Mouse (Mus musculus) heart, embryonic 14.5 days (tissue): ENCODE measurements around the gene Icmt. TPM values are rescaled to one million over a fixed set of nuclear protein-coding genes. Genes with fewer than 3 reads are reported as not detected.

Experiments used
- ATAC-seq: fragments of 200-750 bp; cut with Nextera tagmentation; 2 replicates; pipeline ENCODE4 v1.8.0; 2017; ENCODE audit warnings: low read depth, moderate TSS enrichment; ENCODE audit not compliant: insufficient number of reproducible peaks, insufficient read depth, low FRiP score
- H3K27ac ChIP-seq, 2 experiments: fragments of 200-500 bp in 1 of 2; fragments of 300-500 bp in 1 of 2; sonication (generic) in 1 of 2; replicated peaks in 1 of 2; 2 replicates each; pipeline ENCODE4 v1.5.1; 2012 to 2014; ENCODE audit warnings: low read depth in 2 of 2, low read length in 2 of 2, control low read depth in 1 of 2, mild to moderate bottlenecking in 1 of 2, mixed read lengths in 1 of 2; ENCODE audit not compliant: control insufficient read depth in 1 of 2, insufficient read depth in 1 of 2
- H3K27me3 ChIP-seq: fragments of 300-500 bp; sonication (generic); 2 replicates; pipeline ENCODE4 v1.6.1; 2014; ENCODE audit warnings: mild to moderate bottlenecking, low read length, control low read depth; ENCODE audit not compliant: control insufficient read depth, insufficient read depth
- H3K36me3 ChIP-seq: fragments of 300-500 bp; sonication (generic); 2 replicates; pipeline ENCODE4 v1.6.1; 2014; ENCODE audit warnings: mild to moderate bottlenecking, control low read depth, low read length, mixed read lengths; ENCODE audit not compliant: control insufficient read depth, insufficient read depth
- H3K4me1 ChIP-seq, 2 experiments: fragments of 200-500 bp in 1 of 2; fragments of 300-500 bp in 1 of 2; sonication (generic) in 1 of 2; 2 replicates each; pipeline ENCODE4 v1.6.1; 2012 to 2014; ENCODE audit warnings: low read length in 2 of 2, control low read depth in 1 of 2, mixed read lengths in 1 of 2; ENCODE audit not compliant: control insufficient read depth in 2 of 2, insufficient read depth in 2 of 2
- H3K4me2 ChIP-seq: fragments of 300-500 bp; sonication (generic); 2 replicates; pipeline ENCODE4 v1.6.1; 2014; ENCODE audit warnings: mild to moderate bottlenecking, low read length
- H3K4me3 ChIP-seq, 2 experiments: fragments of 200-500 bp in 1 of 2; fragments of 300-500 bp in 1 of 2; sonication (generic) in 1 of 2; 2 replicates each; pipeline ENCODE4 v1.5.1; 2012 to 2014; ENCODE audit warnings: low read length in 2 of 2, mild to moderate bottlenecking in 2 of 2, control low read depth in 1 of 2, low read depth in 1 of 2, moderate library complexity in 1 of 2; ENCODE audit not compliant: control insufficient read depth in 1 of 2, insufficient read depth in 1 of 2
- H3K9ac ChIP-seq: fragments of 300-500 bp; sonication (generic); 2 replicates; pipeline ENCODE4 v1.6.1; 2014; ENCODE audit warnings: mild to moderate bottlenecking, low read length
- H3K9me3 ChIP-seq: fragments of 300-500 bp; sonication (generic); 2 replicates; pipeline ENCODE4 v1.6.1; 2016; ENCODE audit warnings: low read length, control low read depth; ENCODE audit not compliant: control insufficient read depth
- WGBS: fragments of 180-500 bp; shearing (Covaris S2); extraction: QIAGEN DNeasy Blood & Tissue Kit; methylation state at CpG from one replicate; pipeline ENCODE4 v1.1.7; 2014; 5-methylcytosine and 5-hydroxymethylcytosine counted together
- polyA plus RNA-seq: library from polyadenylated mRNA; unstranded; fragments of >200 nt; fragmentation: Nextera tagmentation; extraction: Ambion mirVana; gene quantifications from 2 replicates; pipeline ENCODE4 v1.2.1, GENCODE M21; 2014

Icmt gene
- polyA plus RNA-seq, 1 experiment from 2014 or later = 20.3 TPM

DNA sequence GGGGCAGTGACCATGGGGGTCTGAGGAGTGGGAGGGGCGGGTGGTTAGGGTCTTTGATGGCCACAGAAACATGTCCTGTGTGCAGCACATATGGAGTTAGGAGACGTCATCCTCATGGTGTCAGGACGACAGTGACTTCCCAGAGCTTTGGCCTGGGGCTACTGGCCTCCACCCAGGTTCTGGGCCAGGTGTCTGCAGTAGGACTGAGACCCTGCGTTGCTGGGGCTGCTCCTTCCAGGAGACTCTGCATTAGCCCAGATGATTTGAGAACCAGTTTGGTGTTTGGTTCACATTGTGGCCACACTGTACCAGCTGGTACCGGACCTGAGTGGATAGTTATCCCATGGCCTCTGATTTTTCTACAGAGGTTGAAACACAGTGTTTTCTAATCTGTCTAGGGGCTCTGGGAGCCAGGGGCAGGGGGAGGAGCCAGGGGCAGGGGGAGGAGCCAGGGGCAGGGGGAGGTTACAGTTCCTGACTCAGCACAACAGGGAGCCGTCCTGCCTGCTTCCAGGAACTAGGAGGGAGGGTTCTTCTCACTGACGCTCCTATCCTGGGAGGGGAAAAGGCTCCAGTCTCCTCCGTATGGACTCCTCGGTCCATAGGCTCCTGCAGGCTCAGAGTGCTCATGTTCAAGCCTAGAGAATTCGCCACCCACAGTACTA, 33.4 kb upstream of the Icmt start:
- no peak overlapping the region for H3K4me3 ChIP-seq
- no peaks in the 10 kb centered on the region for H3K27me3 ChIP-seq
- ATAC-seq = no peak
- H3K4me1 ChIP-seq = peaks cover 57 to 81% of the 10 kb centered on the region in 2 experiments
- H3K36me3 ChIP-seq = peaks cover 18% of the 10 kb centered on the region
- H3K27ac ChIP-seq = peak overlapping the region; percentile 91
- no peaks in the 10 kb centered on the region for H3K9me3 ChIP-seq
- H3K4me2 ChIP-seq = no peak overlapping the region
- H3K9ac ChIP-seq = peak overlapping the region; percentile 65; the same call in 1 of the 2 replicates
- WGBS = 32% methylated on average over 10 of the region's 10 CpGs

DNA sequence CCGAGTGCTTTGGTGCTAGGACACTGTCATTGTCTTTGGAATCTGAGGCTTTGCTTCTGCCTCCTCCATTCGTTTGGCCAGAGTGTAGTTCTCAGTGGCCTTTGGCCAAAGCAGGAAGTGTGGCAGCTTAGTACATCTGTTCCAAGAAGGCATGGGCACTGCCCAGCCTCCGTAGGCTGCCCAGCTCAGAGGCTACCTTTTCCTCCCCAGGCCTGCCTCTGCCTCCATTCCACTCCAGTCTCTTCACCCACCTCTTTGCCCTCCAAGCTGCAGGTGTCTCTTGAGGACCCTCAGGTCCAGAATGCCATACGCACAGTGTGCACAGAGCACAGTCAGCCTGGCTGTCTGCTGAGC, 32.9 kb upstream of the Icmt start:
- 49% methylated on average over 4 of the region's 4 CpGs for WGBS
- peak overlapping the region; percentile 65; the same call in 1 of the 2 replicates for H3K9ac ChIP-seq
- H3K27me3 ChIP-seq = no peaks in the 10 kb centered on the region
- H3K4me1 ChIP-seq = peaks cover 53 to 76% of the 10 kb centered on the region in 2 experiments
- H3K4me2 ChIP-seq = no peak overlapping the region
- H3K36me3 ChIP-seq = peaks cover 18% of the 10 kb centered on the region
- H3K27ac ChIP-seq = peak overlapping the region; percentile 17 to 91
- H3K9me3 ChIP-seq = no peaks in the 10 kb centered on the region
- ATAC-seq = no peak
- H3K4me3 ChIP-seq = no peak overlapping the region

DNA sequence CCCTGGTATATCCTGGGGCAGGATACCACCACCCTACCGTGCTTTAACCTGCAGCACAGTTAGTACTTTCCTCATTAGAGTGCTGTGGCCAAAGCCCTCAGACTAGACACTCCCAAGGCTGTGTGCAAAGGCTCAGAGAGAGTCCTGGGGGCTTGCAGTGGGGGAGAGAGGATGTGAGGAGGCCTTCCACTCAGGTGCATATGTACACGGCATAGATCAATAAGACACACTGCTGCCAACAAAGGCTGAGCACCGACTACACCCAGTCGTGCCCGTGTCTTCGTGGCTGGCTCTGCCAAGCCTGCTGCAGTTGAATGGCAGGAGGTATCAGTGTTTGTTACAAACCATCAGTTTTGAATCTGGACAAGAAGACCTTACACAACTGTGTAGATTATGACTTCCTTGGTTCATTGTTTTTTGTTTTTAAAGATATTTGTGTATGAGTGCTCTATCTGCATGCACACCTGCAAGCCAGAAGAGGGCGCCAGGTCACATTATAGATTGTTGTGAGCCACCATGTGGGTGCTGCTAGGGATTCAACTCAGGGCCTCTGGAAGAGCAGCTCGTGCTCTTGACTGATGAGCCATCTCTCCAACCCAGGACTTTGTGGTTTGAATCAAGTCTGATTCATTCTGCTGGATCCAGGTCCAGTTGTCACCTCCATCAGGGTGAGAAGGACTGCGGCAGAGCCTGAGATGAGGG, 32.0 kb upstream of the Icmt start:
- Histone ChIP-seq H3K4me1 (peaks cover 51 to 74% of the 10 kb centered on the region in 2 experiments), H3K4me2 (no peak overlapping the region), H3K9ac (peak overlapping the region; percentile 65; the same call in 1 of the 2 replicates), H3K36me3 (peaks cover 21% of the 10 kb centered on the region; the same call in 1 of the 2 replicates), H3K27ac (no peak overlapping the region; a peak in 1 of 4 replicates), H3K9me3 (no peaks in the 10 kb centered on the region), H3K4me3 (no peak overlapping the region), H3K27me3 (no peaks in the 10 kb centered on the region)
- WGBS = 88% methylated on average over 9 of the region's 9 CpGs
- ATAC-seq = no peak

DNA sequence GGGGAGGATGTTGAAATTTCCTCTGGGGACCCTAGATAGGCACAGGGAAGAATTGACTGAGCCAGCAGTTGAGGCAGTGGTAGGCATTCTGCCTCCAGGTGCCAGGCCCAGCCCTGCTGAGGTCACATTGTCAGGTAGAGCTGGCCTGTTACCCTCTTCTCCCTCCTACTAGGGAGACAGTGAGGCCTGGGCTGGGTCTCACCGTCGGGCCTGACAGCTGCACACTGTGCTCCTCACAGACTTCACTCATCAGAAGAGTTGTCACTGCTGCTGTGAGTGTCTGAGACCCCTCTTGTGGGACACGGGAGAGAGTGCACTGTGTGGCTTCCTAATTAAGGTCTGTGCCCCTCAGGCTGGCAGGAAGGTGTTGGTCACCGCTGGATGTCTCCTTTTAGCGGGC, 31.2 kb upstream of the Icmt start:
- H3K27ac ChIP-seq = peak overlapping the region in 1 of 2 experiments; percentile 53; a peak in 2 of 4 replicates
- no peak for ATAC-seq
- peaks cover 14% of the 10 kb centered on the region; the same call in 1 of the 2 replicates for H3K36me3 ChIP-seq
- no peaks in the 10 kb centered on the region for H3K9me3 ChIP-seq
- no peaks in the 10 kb centered on the region for H3K27me3 ChIP-seq
- no peak overlapping the region for H3K9ac ChIP-seq
- WGBS = 58% methylated on average over 5 of the region's 5 CpGs
- H3K4me1 ChIP-seq = peaks cover 49 to 76% of the 10 kb centered on the region in 2 experiments
- H3K4me2 ChIP-seq = no peak overlapping the region
- no peak overlapping the region for H3K4me3 ChIP-seq

DNA sequence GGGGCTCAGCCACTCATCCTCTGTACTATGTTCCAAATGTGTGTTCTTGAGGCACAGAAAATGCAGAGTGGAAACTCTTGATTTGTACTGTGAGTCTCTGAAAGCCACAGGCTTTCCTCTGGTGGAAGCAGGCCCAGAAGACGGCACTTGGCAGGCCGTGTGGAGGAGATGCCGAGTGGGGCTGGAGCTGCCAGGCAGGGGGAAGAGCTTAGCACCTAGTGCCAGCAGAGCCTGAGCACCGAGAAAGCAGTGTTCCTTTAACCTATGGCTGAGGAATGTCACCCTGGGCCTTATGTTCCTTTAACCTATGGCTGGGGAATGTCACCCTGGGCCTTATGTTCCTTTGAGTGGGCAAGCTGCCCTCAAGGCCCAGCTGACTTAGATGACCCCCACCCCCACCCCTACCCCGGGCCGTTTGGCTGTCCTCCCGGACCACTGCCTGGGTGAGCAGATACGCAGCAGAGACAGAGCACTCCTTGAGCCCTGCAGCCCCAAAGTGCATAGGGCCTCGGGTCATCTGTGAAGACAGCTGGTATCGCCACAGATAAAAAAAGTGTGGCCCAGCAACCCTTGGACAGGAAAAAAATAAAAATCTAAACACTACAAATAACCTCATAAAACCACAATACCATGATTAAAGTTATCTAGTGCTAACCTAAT, 30.7 kb upstream of the Icmt start:
- no peak for ATAC-seq
- H3K4me1 ChIP-seq = peaks cover 49 to 76% of the 10 kb centered on the region in 2 experiments
- no peak overlapping the region for H3K9ac ChIP-seq
- peak overlapping the region; percentile 28 to 53; a peak in 3 of 4 replicates for H3K27ac ChIP-seq
- peaks cover 11% of the 10 kb centered on the region; the same call in 1 of the 2 replicates for H3K36me3 ChIP-seq
- no peak overlapping the region for H3K4me3 ChIP-seq
- no peaks in the 10 kb centered on the region for H3K27me3 ChIP-seq
- no peaks in the 10 kb centered on the region for H3K9me3 ChIP-seq
- 43% methylated on average over 10 of the region's 10 CpGs for WGBS
- H3K4me2 ChIP-seq = no peak overlapping the region

DNA sequence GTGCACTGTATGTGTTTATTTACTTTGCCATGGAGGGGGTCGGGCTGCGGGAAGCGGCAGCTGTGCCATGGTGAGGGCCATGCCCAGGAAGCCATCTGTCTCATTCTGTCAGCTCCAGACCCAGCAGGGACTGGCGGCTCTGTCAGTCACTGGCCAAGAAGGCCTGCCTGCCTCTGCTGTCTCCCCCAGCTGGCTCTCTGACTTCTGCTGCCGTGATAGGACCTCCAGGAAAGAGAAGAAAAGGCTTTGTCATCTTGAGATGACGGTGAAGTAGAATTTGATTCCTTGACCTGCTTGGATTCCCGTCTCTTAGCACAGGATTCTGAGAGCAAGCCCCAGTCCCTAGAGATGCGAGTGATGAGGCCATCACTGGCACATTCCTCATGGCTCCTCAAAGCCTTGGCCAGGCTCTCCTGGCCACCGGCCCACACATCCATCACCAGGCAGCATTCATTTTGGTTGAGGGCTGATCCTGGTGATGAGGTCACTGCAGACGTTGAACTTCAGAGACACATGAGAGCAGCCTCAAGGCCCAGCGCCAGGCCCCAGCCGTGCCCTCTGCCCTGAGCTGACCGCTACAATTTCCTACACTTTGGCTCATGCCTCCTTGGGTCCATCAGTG, 29.2 kb upstream of the Icmt start:
- no peak overlapping the region for H3K9ac ChIP-seq
- H3K4me2 ChIP-seq = no peak overlapping the region
- no peak overlapping the region for H3K27ac ChIP-seq
- no peaks in the 10 kb centered on the region for H3K27me3 ChIP-seq
- no peak for ATAC-seq
- no peaks in the 10 kb centered on the region for H3K9me3 ChIP-seq
- H3K4me3 ChIP-seq = no peak overlapping the region
- WGBS = 76% methylated on average over 13 of the region's 13 CpGs
- peaks cover 50 to 77% of the 10 kb centered on the region in 2 experiments for H3K4me1 ChIP-seq
- peaks cover 13% of the 10 kb centered on the region; the same call in 1 of the 2 replicates for H3K36me3 ChIP-seq

DNA sequence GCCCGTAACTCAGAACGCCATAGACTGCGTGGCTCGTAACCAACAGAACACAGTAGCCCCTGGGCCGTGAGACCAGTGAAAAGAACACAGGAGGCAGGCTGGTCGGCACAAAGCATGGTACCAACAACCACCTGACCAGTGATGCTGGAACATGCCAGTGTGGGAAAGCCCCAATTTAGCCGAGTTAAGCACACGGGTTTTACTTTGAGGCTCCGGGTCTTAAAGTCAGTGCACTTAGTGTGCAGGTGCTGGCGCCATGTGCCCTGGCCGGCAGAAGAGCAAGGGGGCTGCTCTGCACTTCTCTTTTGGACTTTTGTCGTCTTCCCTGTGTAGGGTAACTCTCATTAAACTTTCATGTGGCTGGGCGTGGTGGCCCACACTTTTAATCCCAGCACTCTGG, 27.1 kb upstream of the Icmt start:
- 86% methylated on average over 13 of the region's 13 CpGs for WGBS
- ATAC-seq = no peak
- no peak overlapping the region for H3K27ac ChIP-seq
- no peak overlapping the region for H3K9ac ChIP-seq
- H3K9me3 ChIP-seq = no peaks in the 10 kb centered on the region
- peaks cover 13% of the 10 kb centered on the region; the same call in 1 of the 2 replicates for H3K36me3 ChIP-seq
- H3K4me1 ChIP-seq = peaks cover 39 to 72% of the 10 kb centered on the region in 2 experiments
- H3K27me3 ChIP-seq = no peaks in the 10 kb centered on the region
- H3K4me3 ChIP-seq = no peak overlapping the region
- no peak overlapping the region for H3K4me2 ChIP-seq
